Mouse (Mus musculus) common myeloid progenitor, adult 5-6 weeks (primary cell): ENCODE data around the gene Rbm28. TPM values are rescaled to one million over a fixed set of nuclear protein-coding genes. Genes with fewer than 3 reads are reported as not detected.

Source experiments
- ATAC-seq: replicated peaks from 2 replicates; pipeline ENCODE4 v1.8.0; 2016; ENCODE audit warnings: low read depth, mild to moderate bottlenecking, moderate TSS enrichment, inconsistent platforms; ENCODE audit not compliant: poor library complexity, severe bottlenecking
- total RNA-seq: library from RNA; stranded (forward); fragments of 200-1000, 187-1606 nt; gene quantifications from 2 replicates; pipeline ENCODE4 v1.2.3, GENCODE M21; 2017

The Rbm28 gene
- total RNA-seq, 1 experiment from 2014 or later, result 64.1 TPM

DNA sequence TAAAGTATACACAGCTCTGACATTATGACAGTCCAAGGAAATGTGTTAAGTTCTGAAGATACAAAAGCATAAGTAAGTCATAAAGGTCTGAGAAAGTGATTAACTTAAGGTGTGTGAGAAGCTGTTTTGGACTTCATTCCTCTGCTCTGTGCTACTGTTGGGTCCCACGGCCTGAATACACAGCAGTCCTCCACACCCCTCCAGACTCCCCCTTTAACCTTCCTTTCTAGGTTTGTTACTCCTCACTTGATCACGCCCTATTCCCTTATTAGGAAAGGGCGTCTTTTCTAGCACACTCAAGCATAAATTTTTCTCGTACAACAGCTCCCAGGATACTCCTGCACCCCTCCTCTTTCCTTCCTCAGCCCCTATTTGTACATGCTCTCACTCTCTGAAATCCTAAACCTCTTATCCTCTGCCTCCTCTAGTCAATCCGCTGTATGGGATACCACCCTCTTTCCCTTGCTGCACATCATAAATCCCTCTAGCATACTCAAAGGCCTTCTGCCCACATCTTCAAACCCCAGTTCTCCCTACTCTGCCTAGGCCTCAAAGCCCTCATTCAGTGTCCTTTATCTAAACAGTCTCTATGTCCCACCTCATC is 17.3 kb downstream of the Rbm28 start:
- no peak for ATAC-seq

DNA sequence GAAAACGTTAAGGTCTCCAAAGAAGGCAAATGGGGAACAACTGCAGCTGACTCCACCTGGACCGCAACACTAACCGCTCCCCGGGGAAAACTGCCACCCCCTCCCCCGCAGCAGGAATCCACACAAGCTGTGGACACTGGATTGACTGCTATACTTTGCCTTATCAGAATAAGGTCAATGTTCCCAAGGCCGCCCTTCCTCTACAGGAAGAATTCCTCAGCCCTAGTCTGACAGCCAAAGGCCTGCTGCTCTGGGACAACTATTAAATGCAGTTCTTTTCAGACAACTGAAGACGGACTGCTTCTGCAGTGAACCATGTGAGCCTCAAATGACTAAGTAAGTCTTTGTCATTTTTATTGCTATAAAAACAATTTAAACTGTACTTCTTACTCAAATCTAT is 18.2 kb downstream of the Rbm28 start:
- ATAC-seq, result no peak

DNA sequence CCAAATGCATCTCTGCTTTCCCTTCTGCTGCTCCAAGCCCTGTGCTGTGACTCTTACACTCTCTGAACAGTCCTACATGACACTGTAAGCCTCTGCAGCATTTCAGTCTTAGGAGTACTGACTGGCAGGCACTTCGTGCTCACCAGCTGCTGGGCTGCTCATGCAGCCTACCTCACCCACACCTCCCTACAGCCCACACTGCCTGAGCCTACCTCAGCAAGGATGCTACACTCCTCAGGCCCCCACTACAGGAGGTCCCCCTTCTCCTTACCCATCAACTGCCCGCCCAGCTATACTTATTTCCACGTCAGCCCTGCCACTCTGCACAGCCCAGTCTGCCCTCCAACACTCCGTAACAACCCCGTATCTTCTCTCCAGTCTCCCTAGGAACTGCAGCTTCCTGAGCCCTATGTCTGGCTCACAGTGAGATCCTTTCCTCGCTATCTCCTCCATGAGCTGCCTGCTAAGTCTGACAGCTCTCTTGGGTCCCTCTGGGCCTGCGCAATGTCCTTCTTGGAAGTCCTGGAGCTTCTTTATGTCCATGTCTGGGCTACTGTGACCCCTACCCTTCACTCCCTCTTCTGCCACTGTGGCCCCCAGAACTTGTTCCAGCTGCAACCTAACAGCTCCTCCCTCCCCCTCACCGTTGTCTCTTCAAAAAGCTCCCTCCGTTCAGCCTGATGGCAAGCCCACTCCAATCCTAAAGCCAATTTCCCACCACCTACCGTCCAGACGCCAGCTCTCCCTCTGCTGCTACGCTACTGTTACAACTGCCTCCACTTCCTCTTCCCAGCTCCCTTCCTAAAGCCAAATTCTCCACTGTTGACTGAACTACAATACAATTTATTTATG is 19.1 kb downstream of the Rbm28 start:
- ATAC-seq, result no peak

DNA sequence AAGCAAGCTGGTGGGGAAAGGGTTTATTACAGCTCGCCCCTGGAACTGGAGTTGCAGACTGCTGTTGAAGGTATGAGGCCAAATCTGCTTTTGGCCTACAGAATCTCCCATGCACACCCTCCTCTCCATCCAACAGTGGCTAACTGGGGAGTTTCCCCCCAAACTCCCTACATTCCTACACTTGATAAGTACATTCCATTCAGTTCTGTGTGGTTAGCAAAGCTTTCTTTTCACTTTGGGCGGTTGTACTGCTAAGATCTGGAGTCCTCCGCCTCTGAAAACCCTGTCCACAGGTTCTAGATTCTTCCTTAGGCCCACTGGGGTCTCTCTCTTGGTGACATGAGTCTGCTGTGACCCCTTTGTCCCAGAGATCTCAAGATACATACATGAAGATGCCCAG is 19.8 kb downstream of the Rbm28 start:
- ATAC-seq, result no peak

DNA sequence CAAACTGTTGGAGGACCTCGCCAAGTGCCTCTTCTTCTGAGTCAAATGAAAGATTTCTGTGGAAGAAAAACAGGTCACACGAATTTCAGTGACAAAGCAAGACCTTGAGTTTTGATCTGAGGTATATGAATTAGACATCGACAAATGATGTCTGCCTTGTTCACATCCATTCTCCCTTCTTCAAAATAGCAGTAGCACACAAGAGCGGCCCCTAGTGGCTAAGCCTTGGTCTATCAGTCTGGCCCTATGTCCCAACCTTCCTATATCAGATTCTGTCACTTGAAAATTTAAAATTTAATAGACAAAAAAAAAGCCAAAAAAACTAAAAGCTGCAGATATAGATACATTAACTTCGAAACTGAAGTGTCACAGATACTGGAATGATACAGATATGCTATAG is 21.2 kb downstream of the Rbm28 start:
- 0 out of 2 replicates have a peak, but pooled peaks have one; percentile 58 for ATAC-seq

DNA sequence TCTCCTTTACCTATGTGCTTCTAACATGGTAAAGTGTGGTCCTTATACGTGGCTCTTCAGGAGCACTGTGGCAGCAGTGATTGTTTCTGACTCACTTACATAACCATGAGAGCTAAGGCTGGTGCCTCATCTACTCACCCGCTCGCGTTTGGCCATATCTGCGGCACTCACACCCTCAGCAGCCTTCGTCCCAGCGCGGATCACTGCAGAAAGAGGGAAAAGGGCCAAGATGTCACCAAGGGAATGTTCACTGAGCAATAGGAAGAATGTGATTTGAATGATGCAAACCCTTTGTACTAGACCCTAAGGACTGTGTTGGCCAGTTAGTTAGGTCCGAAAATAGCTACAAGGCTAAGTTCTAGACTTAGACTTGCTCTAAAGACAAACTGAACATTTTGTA is 27.4 kb downstream of the Rbm28 start:
- ATAC-seq, result no peak

DNA sequence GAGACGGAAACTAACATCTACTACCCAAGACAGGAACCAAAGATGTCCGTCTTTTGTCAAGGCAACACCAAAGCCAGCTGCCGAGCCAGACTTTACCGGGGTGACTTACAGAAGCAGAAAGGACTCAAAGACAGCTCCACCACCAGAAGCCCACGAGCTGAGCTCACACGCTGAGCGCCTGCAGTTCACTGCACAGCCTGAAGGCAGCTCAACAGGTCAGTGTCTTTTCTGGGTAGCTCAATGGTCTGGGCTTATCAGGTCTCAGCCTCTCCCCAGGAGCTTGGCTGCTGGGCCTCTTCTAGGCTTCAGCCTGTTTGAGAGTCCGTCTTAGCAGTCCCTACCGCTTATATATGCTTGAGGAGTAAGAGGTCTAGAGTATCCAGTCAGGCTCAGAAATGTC is 31.7 kb downstream of the Rbm28 start:
- no peak for ATAC-seq

DNA sequence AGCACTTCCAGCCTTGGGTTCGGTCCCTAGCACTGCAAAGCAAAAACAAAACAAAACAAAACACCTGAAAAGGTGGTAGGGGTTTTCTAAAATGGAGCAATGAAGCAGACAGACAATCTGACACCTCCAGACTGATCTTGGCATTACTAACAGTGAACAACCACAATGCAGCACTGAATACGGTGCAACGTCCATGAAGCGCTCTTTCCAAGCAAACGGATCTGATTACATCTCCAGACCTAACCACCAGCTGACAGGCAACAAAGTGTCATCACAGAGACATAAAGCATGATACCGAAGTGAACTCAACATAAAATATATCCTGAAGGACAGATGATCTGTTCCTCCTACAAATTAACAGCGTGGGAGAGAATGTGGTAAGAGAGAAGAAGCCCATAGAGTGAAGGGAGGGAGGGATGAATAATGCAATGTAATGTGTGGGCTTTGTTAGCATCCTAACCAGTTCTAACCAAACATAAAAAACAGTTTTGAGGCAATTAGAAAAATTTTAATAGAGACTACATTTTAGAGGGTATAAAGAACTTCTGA is 37.9 kb downstream of the Rbm28 start:
- ATAC-seq, result no peak

DNA sequence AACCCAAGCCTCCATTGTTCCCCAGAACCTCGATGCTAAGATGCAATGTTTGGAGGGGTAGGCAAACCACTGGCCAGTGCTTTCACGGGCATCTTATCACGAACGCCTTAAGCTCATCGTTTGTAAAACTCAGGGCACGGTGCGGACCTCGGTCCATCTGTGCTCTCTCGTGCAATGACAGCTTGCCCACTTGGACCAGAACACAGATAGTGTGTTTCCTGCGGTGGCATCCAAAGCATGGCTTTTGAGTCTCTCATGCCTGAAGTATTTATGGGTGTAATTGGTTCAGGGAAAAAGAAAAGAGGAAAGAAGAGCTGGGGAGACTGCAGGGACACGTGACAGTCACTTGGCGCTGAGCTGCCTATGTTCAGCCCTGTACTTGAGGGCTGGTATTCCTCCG is 44.8 kb downstream of the Rbm28 start:
- ATAC-seq, result no peak

DNA sequence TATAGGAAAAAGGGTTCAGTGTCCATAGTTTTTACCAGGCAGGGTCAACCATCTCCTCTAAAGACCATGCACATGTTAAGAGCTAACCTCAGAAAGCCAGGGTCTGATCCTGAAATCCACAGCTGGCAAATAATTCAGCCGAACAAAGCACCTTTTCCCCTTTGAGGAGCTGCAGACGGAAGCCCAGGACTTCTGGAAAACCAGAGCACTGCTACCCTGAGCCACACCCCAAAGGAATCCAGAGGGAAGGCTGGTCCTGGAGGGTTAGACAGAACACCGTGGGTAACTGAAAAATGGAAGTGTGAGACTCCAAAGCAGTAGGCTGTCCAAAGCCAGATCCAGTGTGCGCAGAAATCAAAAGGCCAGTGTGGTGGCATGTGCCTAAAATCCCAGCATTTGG is 45.8 kb downstream of the Rbm28 start:
- no peak for ATAC-seq

DNA sequence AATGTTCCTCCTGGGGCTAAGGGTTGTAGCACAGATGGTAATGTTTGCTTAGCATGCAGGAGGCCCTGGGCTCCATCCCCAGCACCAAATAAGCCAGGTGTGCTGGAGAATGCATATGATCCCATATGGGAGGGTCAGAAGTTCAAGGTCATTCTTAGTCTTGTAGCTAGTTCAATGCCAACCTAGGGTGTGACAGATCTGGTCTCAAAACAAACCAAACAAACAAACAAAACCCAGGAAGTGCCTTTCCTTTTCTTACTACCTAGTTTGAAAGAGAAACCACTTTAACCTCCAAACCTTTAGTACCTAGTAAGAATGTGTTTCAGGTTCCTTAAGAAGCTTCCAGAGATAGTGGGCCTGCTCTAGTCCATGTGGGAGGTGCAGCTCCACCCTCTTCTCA is 46.6 kb downstream of the Rbm28 start:
- ATAC-seq, result no peak

DNA sequence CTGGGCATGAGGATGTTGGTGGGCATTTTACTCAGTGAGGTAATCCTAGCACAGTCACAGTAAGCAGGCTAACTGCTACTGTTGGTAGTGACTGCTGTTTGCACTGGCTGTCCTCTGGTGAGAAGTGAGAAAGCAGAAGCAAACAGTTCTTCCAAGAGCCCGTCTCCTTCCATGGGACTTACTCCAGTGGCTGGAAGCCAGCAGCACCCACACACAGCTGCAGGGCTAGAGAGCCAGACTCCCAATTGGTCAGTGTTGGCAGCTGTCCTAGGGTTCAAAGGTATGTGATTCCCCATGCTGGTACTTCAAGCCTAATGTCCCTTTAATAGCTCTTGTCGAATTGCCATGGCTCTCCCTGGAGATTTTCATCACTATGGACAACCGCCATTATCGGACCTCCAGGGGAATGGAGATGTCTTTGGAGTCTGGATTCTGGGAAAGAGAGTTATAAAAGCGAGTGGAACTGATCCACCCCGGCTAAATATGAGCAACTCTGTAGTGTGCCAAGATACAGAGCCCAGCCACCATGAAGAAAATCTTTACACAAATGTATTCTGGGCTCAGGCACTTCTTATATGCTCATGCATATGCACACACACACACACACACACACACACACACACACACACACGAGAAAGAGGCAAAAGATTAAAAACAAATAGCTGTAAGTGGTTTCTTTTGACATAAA is 47.2 kb downstream of the Rbm28 start:
- no peak for ATAC-seq

DNA sequence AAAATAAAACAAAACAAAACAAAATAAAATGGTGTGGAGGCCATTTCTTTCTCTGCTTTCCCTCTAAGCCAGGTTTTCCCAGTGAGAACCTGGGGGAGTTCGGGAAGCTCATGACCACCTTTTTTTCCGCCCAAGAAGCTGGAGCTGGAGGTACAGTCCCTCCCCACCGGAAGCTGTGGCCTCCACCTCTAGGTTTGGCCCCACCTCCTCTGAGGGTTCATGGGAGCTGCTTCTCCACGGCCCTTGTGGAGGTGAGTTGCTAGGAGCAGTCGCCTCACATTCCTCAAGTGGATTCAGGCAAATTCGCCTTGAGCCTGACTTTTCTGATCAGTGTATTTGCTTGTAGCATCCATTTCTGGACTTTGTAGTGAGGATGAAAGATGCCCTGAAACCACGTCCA is 49.0 kb downstream of the Rbm28 start:
- ATAC-seq, result no peak

DNA sequence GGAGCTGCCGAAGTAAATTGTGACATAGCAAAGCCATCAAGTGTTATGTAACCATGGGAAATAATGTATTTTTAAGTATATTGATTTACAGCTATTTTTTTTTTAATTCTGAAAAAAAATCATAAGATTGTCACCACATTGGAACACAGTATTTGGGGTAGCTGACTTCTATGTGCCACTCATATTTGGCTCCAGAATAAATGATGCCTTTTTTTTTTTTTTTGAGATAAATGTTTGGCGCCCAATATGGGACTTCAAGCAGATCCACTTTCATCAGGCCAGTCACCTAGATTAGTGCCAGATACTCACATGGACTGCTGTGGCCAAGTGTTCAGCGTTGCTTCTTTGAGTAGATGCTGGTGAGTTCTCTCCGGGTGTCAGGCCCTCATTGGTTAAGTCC is 53.3 kb downstream of the Rbm28 start:
- no peak for ATAC-seq

DNA sequence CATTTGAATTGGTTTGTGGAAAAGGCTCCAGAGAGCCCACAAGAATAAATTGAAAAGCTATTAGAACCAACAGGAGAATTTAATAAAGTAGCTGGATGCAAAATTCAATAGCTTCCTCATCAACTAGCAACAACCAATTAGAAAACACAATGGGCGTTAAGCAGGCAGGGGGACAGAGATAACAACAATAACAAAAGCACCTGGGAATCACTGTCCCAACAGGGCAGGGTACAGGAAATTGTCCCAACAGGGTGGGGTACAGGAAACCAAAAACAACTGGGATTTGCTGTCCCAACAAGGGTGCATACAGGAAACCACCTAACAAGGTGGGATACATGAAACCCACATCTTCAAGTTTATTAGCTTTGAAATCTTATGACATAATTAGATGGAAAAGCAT is 56.4 kb downstream of the Rbm28 start:
- no peak for ATAC-seq

DNA sequence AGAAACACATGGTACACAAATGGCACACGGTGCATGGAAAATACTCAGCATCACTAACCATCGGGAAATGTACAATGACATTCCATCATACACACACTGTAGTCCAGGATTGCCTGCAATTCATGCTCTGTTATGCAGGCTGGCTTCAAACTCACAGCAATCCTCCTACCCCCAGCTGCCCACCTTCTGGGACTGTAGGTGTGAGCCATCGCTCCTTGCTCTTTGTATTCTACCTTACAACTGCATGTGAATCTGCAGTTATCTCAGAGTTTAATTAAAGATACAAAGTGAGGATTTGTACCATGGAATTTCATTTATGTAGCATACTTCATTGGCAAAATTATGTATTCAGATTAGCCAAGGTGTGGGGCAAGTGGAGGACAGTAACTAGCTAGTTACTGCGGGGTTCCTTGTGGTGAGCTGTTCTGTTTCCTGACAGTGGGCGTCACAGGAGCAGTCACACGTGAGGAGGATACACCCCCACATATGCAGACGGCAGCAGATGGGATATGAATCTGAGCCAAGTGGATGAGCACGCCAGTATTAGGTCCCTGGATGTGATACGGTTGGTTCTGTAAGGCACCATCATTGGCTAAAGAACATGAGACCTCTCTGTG is 63.5 kb downstream of the Rbm28 start:
- ATAC-seq, result no peak

DNA sequence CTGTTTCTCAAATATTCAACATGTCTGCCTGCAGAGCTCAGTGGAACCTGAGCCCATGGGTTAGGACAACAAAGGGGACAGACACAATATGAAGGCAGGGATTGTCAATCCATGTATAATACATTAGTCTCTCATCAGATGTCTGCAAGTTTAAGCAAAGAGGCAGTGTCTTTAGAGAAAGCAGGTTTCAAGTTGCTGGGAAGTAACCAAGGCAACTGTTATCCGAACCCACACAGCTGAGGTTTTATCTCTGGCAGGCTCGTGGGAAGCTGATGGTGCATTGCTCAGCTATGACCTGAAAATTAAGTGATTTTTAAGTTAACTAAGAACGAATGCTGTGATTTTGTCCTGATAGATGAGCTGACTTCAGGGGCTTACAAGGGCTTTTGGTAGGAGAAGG is 64.4 kb downstream of the Rbm28 start:
- ATAC-seq, result no peak

DNA sequence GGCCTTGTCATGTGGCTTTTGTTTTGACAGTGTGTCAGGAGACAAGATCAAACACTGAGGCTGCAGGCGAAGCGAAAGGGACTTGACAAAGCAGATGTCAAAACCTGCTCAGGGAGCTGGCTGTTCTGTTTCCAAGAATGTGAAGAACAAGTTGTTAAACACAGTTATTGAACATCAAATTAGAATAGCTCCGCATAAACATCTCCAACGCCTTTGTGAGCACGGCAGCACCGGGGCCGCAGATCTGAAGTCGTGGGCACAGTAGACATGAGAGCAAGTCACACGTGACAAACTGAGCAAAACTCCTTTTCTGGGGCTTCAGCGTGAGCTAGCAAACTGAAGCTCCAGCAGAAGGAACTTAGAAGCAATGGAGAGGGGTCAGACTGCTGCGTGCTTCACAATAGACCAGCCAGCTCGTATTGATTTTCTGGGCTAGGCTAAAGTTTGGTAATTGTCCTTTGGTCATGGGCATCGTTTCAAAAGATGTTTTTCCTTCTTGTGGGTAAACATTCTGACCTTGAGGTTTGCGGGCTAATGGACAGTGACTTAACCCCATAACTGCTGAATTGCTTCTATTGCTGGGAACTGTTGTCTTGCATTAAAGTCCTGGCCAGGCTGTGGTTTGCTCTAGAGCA is 65.2 kb downstream of the Rbm28 start:
- no peak for ATAC-seq

DNA sequence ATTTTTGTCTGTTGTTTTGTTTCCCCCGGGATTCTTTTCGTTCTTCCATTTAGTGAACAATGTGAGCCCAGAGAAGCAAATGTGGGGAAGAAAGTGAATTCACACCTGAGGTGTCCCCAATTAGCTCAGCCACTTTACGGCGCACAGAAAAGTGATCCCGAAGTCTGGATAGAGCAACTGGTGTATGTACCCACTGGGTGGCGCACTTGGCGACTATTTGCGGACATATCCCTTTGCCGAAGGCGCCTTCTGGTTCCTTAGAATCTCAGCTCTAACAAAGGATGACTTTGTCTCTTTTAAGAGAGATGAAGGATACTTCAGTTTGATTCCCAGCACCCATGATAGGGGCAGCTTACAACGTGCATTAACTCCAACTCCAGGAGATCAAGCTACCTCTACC is 71.9 kb downstream of the Rbm28 start:
- ATAC-seq, result no peak

DNA sequence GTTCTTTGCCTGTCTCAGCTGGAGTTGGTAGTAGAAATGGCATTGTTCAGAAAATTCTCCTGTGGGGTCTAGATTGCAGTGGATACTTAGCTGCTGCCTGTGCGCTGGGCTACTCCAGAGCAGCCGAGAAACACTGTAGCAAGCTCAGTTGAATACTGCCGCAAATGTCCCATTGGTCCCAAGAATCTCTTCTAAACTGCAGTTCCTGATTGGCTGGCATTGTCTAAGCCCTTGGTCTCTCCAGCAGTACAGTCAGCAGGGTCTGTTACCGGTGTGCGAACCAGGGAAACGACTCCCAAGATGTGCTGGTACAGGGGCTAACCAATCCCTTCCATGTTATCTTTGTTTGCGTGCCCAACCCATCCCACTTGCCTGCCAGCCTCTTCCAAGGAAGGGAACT is 72.6 kb downstream of the Rbm28 start:
- ATAC-seq, result no peak
